Mouse (Mus musculus): ENCODE data around the gene Aqp2. TPM values are rescaled to one million over a fixed set of nuclear protein-coding genes. Genes with fewer than 3 reads are reported as not detected.
A peak's percentile ranks its signal among the peaks of the same experiment; 100 is the strongest.

Aqp2 gene
- total RNA-seq, 2 experiments from 2014 or later: not detected

DNA sequence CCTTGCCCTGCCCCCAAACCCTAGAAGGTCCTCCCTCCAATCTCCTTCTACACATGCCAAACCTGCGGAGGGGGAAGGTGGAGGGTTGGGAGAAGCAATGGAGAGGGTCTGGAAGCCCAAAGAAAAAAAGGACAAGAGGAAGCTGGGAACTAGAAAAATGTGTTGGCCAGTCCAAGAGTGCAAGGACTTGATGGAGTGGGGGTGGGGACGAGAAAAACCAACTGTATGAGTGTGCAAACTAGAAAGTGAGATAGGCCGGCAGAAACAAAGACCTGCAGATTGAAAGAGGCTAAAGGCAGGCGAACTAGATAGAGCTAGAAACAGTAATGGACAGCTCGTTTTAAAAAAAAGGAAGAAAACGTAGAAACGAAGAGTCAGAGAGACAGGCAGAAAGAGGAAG, 10.8 kb downstream of the Aqp2 start:
- DNase-seq (ENCODE audit: low spot score in 2 of 2): no peak

GRCm38 (mm10) chr15:99590429-99591084, 11.7 kb downstream of the Aqp2 start, which contains the start of gene Aqp5:
Gene Aqp5, plus strand, starts transcription at chr15:99590782.
- no peak for DNase-seq (ENCODE audit: low spot score in 2 of 2)

DNA sequence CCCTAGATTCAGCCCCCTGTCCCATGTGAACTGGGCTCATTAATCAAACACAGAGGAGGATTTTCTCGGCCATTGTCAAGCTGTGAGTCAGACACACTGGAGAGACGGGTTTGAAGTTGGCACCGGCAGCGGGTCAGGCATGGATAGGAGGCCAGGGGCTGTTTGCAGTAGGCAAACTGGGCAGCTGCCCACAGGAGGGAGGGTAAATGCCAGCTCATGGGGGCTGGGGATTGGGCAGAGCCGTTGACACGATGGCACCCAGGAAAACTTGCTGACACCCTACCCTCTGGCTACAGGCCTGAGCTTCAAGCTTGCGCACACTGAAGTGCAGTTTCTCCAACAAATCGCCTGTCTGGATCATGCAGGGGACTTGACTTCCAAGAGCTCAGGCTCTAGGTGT, 13.3 kb downstream of the Aqp2 start:
- DNase-seq (ENCODE audit: low spot score in 2 of 2): no peak

- DNase-seq (ENCODE audit: low spot score in 2 of 2): no peak
Measured at GRCm38 (mm10) chr15:99592877-99593276, 14.0 kb downstream of the Aqp2 start.

DNA sequence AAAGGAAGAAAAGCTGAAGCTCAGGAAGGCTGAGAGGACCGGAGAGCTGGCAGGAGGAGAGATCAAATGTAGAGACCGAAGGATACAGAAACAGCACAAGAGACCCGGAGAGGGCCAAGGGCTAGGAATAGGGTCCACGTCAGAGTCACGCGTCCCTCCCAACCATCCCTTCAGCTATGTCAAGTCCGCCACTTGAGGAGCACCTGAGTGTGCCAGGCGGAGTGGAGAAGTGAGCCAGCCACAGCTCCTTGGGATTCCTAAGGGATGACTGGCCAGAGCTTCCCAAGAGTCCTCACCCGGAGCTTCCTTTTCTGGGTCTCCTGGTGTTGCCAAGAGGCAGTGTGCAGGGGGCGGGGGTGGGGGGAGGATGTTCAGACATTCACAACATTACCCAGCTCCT, 16.1 kb downstream of the Aqp2 start:
- no peak for DNase-seq (ENCODE audit: low spot score in 2 of 2)

GRCm38 (mm10) chr15:99596056-99596687, 17.3 kb downstream of the Aqp2 start:
- DNase-seq (ENCODE audit: low spot score in 2 of 2): peak; percentile 94 to 95

- no peak for DNase-seq (ENCODE audit: low spot score in 2 of 2)
Measured at GRCm38 (mm10) chr15:99596841-99597240, 18.0 kb downstream of the Aqp2 start.

- no peak for DNase-seq (ENCODE audit: low spot score in 2 of 2)
Measured at GRCm38 (mm10) chr15:99597596-99597995, 18.7 kb downstream of the Aqp2 start.

- DNase-seq (ENCODE audit: low spot score in 2 of 2): no peak
Measured at GRCm38 (mm10) chr15:99599245-99600070, 20.6 kb downstream of the Aqp2 start.

DNA sequence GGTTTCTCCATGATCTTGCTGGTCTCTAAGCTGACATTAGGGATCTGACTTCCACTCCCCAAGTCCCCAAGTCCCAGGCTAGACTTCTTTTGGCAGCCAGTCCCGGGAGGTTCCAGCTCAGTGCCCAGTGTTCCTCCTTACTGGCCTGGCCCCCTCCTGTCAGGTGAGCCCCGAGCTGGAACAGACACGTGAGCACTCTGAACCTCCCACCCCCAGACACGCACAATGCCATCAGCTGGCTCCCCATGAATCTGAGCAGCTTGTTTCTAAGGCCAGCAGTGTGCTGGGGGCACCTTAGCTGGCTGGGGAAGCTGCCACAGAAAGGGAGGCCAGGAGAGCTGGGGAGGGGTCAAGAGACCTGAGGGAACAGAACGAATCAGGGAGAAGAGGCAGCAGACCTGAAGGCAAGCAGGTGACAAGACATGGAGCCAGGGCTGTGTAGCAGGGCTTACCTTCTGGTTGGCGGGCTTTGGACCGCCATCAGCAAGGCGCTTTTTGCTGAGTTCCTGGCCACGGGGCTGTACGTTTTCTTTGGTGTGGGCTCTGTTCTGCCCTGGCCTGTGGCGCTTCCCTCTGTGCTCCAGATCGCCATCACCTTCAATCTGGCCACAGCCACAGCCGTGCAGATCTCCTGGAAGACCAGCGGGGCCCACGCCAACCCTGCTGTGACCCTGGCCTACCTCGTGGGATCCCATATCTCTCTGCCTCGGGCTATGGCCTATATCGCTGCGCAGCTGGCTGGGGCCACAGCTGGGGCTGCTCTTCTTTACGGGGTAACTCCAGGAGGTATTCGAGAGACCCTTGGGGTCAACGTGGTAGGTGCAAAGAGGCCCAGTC, 22.3 kb downstream of the Aqp2 start, which contains the start of gene Aqp6:
Aqp6 (plus strand) TSS at position 415 of the 837 bp plus-strand sequence.
- no peak for DNase-seq (ENCODE audit: low spot score in 2 of 2)

GRCm38 (mm10) chr15:99601823-99602120, 22.9 kb downstream of the Aqp2 start:
- no peak for DNase-seq (ENCODE audit: low spot score in 2 of 2)

DNA sequence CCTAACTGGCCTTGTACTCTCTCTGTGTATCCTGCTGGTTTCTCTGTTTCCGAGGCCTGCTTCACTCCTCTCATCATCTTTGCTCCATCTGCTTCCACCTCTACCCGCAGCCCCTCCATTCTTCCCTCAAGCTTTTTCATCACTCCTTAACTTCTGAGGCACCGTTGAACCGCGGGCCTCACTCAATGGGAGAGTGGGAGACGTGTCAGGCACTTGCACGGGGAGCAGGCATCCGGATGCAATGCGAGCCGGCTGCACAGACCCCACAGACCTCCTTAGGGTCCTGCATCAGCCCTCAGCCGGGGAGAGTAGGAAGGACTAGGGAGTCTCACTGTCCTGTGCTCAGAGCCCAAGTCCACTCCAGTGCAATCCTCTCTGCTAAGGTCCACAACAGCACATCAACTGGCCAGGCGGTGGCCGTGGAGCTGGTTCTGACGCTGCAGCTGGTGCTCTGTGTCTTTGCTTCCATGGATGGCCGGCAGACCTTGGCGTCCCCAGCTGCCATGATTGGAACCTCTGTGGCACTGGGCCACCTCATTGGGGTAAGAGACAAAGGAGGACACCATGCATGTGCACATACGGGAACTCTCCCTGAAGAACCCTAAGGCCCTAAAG, 23.5 kb downstream of the Aqp2 start:
- DNase-seq (ENCODE audit: low spot score in 2 of 2): no peak

- DNase-seq (ENCODE audit: low spot score in 2 of 2): no peak
Measured at GRCm38 (mm10) chr15:99603216-99603615, 24.4 kb downstream of the Aqp2 start.

DNA sequence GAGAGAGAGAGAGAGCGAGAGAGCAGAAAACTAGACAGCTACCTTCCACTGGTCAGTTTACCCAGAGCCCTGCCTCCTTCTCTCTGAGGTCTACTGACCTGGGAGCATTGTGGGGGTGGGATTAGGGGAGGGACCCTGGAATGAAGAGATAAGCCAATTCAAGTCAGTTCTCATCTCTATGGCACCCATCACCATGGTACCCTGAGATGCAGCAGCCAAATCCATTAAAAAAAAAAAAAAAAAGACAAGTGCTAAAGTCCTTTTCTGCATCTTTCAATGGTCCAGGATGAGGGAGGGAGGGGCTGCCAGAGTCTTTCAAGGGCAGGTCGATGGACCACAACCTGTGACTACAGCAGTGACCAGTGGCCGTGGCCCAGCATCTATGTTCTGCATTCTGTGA, 26.7 kb downstream of the Aqp2 start:
- no peak for DNase-seq (ENCODE audit: low spot score in 2 of 2)

- no peak for DNase-seq (ENCODE audit: low spot score in 2 of 2)
Measured at GRCm38 (mm10) chr15:99606515-99606914, 27.7 kb downstream of the Aqp2 start.

DNA sequence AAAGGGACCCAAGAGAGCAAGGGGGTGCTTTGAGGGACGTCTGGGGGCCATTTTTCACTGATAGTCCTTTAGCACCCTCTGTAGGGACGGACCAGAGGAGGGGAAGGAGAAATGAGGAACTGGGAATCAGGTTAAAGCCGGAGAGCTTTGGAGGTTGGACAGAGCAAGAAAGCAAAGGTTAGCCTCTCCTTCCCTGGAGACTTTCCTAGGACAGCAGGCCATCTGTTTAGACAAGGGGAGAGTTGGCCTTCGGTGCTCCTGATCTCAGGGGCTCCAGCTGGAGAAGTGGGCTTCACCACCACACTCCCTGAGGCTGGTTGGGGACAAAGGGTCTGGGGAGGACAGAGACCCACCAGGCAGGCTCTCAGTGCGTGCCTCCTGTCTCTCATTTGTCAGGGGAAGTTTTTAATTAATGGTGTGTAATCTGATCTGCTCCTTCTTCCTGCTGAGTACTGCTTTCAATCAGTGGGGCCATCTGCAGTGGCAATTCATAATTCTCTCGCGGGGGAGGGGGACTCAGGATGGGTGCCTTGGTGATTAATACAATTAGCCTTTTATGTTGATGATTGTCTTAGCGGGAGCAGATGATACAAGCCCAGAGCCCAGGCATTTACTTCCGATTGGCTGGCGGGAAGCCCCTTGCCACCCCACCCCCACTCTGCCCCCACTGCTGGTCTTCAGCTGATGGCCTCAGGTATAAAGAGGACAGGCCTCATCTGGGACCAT, 28.7 kb downstream of the Aqp2 start:
- DNase-seq (ENCODE audit: low spot score in 2 of 2): no peak

DNA sequence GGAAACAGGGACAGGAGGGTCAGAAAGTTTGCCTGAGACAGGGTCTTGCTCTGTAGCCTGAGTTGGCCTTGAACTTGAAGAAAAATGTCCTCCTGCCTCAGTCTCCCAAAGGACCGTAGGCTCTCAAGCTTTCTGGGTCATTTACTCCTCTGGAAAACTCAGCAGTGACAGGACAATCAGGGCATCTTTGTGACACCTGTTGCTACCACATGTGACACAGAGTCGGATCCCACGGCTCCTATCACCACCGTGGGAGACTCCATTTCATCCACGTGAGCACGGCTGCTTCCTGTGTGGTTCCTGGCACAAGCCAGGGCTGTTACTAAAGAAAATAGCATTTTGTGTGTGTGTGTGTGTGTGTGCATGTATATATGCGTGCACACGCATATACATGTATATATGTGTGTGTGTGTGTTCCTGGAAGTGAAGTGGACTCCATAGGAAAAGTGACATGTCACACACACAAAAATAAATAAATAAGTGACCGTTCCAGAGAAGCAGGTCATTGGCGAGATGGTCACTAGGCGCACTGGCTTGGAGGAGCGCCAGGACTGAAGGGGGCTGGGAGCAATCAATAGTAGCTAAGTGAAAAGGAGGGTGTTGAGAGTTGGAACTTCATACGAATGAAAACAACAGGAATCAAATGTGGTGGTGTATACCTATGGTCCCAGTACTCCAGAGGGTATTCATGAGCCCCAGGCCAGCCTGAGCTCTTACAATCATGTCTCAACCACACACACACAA, 29.7 kb downstream of the Aqp2 start:
- no peak for DNase-seq (ENCODE audit: low spot score in 2 of 2)

GRCm38 (mm10) chr15:99611563-99611962, 32.7 kb downstream of the Aqp2 start:
- no peak for DNase-seq (ENCODE audit: low spot score in 2 of 2)

GRCm38 (mm10) chr15:99614273-99614672, 35.4 kb downstream of the Aqp2 start:
- no peak for DNase-seq (ENCODE audit: low spot score in 2 of 2)

- peak in 1 of 2 experiments; percentile 21 for DNase-seq (ENCODE audit: low spot score in 2 of 2)
Measured at GRCm38 (mm10) chr15:99614753-99615152, 35.9 kb downstream of the Aqp2 start.

Measured in layer of hippocampus, postnatal 10 days (tissue).